Mouse (Mus musculus) intestine, postnatal 0 days (tissue): ENCODE data around the gene Atp4b. TPM values are rescaled to one million over a fixed set of nuclear protein-coding genes. Genes with fewer than 3 reads are reported as not detected.

Experiments
- ATAC-seq: fragments of 200-750 bp; cut with Nextera tagmentation; 2 replicates; pipeline ENCODE4 v1.8.0; 2017; ENCODE audit warnings: mild to moderate bottlenecking, moderate TSS enrichment, moderate library complexity
- H3K27ac ChIP-seq: fragments of 300-500 bp; sonication (generic); 2 replicates; pipeline ENCODE4 v1.5.1; 2014; ENCODE audit warnings: mild to moderate bottlenecking, low read depth, low read length, moderate library complexity
- H3K27me3 ChIP-seq: fragments of 300-500 bp; sonication (generic); replicated peaks from 2 replicates; pipeline ENCODE4 v1.6.1; 2014; ENCODE audit warnings: low read length, mixed read lengths; ENCODE audit not compliant: control insufficient read depth, insufficient read depth
- H3K36me3 ChIP-seq: fragments of 300-500 bp; sonication (generic); 2 replicates; pipeline ENCODE4 v1.6.1; 2014; ENCODE audit warnings: mild to moderate bottlenecking, moderate library complexity; ENCODE audit not compliant: control insufficient read depth, insufficient read depth
- H3K4me1 ChIP-seq: fragments of 300-500 bp; sonication (generic); replicated peaks from 2 replicates; pipeline ENCODE4 v1.6.1; 2014; ENCODE audit warnings: antibody characterized with exemption, low read length, mixed read lengths; ENCODE audit not compliant: control insufficient read depth, insufficient read depth
- H3K4me2 ChIP-seq: fragments of 300-500 bp; sonication (generic); replicated peaks from 2 replicates; pipeline ENCODE4 v1.6.1; 2014; ENCODE audit warnings: low read depth, mild to moderate bottlenecking, moderate library complexity
- H3K4me3 ChIP-seq: fragments of 300-500 bp; sonication (generic); 2 replicates; pipeline ENCODE4 v1.5.1; 2014; ENCODE audit warnings: low read depth, low read length
- H3K9ac ChIP-seq: fragments of 300-500 bp; sonication (generic); 2 replicates; pipeline ENCODE4 v1.6.1; 2014; ENCODE audit warnings: mild to moderate bottlenecking, low read depth, low read length
- H3K9me3 ChIP-seq: fragments of 300-500 bp; sonication (generic); 2 replicates; pipeline ENCODE4 v1.6.1; 2016; ENCODE audit warnings: mixed run types; ENCODE audit not compliant: control insufficient read depth
- CTCF ChIP-seq: sonication (generic); IDR thresholded peaks from 2 replicates; pipeline ENCODE4 v1.5.1; 2016; ENCODE audit warnings: low read depth, mild to moderate bottlenecking, control low read depth, antibody characterized with exemption, moderate library complexity
- WGBS: fragments of 180-500 bp; shearing (Covaris S2); extraction: QIAGEN DNeasy Blood & Tissue Kit; methylation state at CpG from one replicate; pipeline ENCODE4 v1.1.7; 2014; 5-methylcytosine and 5-hydroxymethylcytosine counted together
- polyA plus RNA-seq: library from polyadenylated mRNA; unstranded; fragments of >200 nt; fragmentation: Nextera tagmentation; extraction: Ambion mirVana; gene quantifications from 2 replicates; pipeline ENCODE4 v1.2.1, GENCODE M21; 2015

The Atp4b gene
- polyA plus RNA-seq, 1 experiment from 2014 or later: not detected

DNA sequence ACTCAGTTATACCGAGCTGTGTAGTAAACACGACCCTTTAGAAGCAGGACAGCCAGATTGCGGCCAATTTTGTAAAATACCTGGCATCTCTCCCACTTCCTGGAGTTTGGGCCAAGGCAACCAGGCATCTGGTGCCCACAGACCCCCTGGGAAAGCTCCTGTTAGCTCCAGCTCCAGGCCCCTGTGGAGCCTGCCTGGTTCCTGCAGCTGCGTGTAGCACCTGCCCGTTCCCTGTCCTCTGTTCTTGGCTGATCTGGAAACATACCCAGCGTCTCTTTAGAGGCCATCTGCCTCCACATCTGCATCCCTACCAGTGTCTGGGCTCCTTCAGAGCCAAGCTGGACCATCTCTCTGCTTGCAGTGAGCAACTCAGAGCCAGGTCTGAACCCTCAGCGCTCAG, 33.8 kb upstream of the Atp4b start:
- Histone ChIP-seq H3K4me1 (no peaks in the 10 kb centered on the region), H3K9me3 (no peaks in the 10 kb centered on the region), H3K27me3 (peaks cover 6% of the 10 kb centered on the region; the same call in 1 of the 2 replicates), H3K4me2 (no peak overlapping the region), H3K9ac (no peak overlapping the region), H3K27ac (no peak overlapping the region), H3K36me3 (no peaks in the 10 kb centered on the region), H3K4me3 (no peak overlapping the region)
- no peak for TF ChIP-seq CTCF
- ATAC-seq: no peak
- 74% methylated on average over 7 of the region's 7 CpGs for WGBS

DNA sequence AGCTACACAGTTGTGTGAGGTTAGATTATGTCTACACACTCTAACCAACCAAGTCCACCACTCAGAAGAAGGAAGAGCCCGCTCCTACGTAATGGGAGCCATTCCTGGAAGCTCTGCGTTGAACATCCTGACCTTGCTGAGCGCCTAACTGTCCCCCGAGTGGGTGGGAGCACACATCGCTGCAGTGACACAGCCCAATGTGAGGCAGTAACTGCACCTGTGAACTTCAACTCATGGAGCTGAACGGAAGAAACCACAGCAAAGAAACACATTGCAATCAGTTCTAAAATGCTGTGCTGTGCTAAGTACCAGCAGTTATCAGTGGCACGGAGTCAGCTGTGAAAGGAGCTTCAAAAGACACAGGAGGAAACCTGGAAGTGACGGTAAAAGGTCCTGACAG, 31.5 kb upstream of the Atp4b start:
- H3K9me3 ChIP-seq: no peaks in the 10 kb centered on the region
- no peaks in the 10 kb centered on the region for H3K27me3 ChIP-seq
- ATAC-seq: no peak
- H3K4me1 ChIP-seq: no peaks in the 10 kb centered on the region
- no peak overlapping the region for H3K4me2 ChIP-seq
- 74% methylated on average over 9 of the region's 9 CpGs for WGBS
- no peak overlapping the region for H3K4me3 ChIP-seq
- no peak overlapping the region for H3K9ac ChIP-seq
- peak overlapping the region; percentile 15; the same call in 1 of the 2 replicates for H3K27ac ChIP-seq
- H3K36me3 ChIP-seq: no peaks in the 10 kb centered on the region
- TF ChIP-seq CTCF: no peak

DNA sequence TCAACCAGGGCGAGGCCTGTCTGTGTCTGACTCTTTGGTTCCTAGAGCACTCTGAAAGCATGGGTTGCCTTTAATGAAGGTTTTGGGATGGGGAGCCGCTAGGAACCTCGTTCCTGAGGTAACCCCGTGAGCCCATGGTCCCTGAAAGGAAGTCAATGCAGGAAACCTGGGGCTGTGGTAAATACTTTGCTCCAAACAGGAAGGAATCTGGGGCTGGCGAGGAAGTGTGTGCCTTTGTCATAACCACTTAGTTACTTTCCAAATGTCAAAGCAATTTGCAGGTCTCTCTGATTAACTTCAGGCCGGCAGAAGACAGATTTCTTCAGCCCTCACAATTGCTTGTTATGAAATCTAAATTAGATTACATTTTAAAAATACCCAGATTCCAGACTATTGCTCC, 30.7 kb upstream of the Atp4b start:
- Histone ChIP-seq H3K36me3 (no peaks in the 10 kb centered on the region), H3K27ac (no peak overlapping the region), H3K9ac (no peak overlapping the region), H3K27me3 (no peaks in the 10 kb centered on the region), H3K9me3 (no peaks in the 10 kb centered on the region), H3K4me1 (no peaks in the 10 kb centered on the region), H3K4me3 (no peak overlapping the region), H3K4me2 (no peak overlapping the region)
- ATAC-seq: no peak
- 62% methylated on average over 6 of the region's 6 CpGs for WGBS
- no peak for TF ChIP-seq CTCF

DNA sequence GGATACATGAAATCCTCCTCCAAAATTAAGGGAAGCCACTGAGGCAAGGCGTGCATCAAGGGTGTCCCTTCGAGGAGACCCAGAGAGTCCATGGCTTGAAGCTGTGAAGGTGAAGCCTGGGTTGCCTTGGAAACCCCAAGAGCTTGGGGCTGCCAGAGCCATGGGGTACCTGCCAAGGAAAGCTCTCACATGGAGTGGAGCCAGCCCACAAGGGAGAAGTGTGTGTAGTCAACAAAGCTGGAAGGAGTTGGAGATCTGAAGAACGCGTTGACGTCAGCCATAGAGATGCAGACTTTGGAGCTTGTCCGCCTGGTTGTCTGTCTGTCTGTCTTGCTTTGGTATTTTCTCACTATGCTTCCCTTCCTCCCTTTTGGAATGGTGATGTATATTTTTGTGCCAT, 24.3 kb upstream of the Atp4b start:
- 89% methylated on average over 6 of the region's 6 CpGs for WGBS
- Histone ChIP-seq H3K9ac (no peak overlapping the region), H3K4me2 (no peak overlapping the region), H3K36me3 (no peaks in the 10 kb centered on the region), H3K9me3 (no peaks in the 10 kb centered on the region), H3K27me3 (no peaks in the 10 kb centered on the region), H3K27ac (no peak overlapping the region), H3K4me3 (no peak overlapping the region), H3K4me1 (no peaks in the 10 kb centered on the region)
- no peak for ATAC-seq
- no peak for TF ChIP-seq CTCF

DNA sequence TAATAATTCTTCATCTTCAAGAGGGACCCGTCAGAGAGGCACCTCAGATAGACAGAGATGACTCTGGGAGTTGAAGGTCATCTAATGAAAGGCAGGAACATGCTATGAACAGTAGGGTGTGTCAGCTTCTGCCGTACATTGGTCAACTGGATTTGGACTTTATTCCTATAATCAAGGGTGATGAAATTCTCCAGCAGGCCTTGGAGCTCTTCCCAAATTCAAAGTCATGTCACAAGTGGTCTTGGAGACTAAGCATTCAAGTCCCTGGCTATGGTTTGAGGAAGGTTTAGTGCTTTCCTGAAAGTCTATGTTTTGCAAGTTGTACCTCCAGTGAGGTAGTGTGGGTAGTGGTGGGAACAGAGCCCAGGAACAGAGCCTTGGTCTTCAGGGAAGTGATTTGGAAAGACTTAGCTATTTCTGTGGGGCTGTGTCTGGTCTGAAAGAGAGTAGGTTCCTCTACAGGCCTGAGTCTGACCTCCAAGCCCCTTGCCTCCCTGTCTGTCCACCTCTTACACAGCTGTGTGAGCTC, 22.6 kb upstream of the Atp4b start:
- H3K4me1 ChIP-seq: no peaks in the 10 kb centered on the region
- no peaks in the 10 kb centered on the region for H3K9me3 ChIP-seq
- H3K4me2 ChIP-seq: no peak overlapping the region
- no peak for ATAC-seq
- TF ChIP-seq CTCF: no peak
- H3K27me3 ChIP-seq: no peaks in the 10 kb centered on the region
- no peak overlapping the region for H3K4me3 ChIP-seq
- H3K9ac ChIP-seq: no peak overlapping the region
- WGBS: 43% methylated on average over 2 of the region's 2 CpGs
- no peak overlapping the region for H3K27ac ChIP-seq
- no peaks in the 10 kb centered on the region for H3K36me3 ChIP-seq

DNA sequence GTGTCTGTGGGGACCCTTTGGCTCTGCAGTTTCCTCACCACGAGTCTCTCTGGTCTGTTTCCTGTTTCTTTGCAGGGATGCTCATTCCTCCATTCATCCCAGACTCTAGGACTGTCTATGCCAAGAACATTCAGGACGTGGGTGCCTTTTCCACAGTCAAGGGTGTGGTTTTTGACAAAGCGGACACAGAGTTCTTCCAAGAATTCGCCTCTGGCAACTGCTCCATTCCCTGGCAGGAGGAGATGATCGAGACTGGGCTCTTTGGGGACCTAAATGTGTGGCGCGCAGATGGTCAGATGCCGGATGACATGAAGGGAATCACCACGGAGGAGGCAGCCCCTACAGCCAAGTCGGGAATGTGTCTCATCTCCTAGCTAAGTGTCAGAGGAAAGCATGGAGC, 19.3 kb upstream of the Atp4b start:
- TF ChIP-seq CTCF: no peak
- H3K4me2 ChIP-seq: no peak overlapping the region
- H3K27me3 ChIP-seq: no peaks in the 10 kb centered on the region
- no peak overlapping the region for H3K4me3 ChIP-seq
- no peaks in the 10 kb centered on the region for H3K4me1 ChIP-seq
- no peak overlapping the region for H3K9ac ChIP-seq
- no peak for ATAC-seq
- no peaks in the 10 kb centered on the region for H3K36me3 ChIP-seq
- no peak overlapping the region for H3K27ac ChIP-seq
- H3K9me3 ChIP-seq: no peaks in the 10 kb centered on the region
- WGBS: 78% methylated on average over 10 of the region's 10 CpGs
